Mouse (Mus musculus) liver, embryonic 12.5 days (tissue): ENCODE measurements around the gene Slc7a12. TPM values are rescaled to one million over a fixed set of nuclear protein-coding genes. Genes with fewer than 3 reads are reported as not detected.

Experiments
- ATAC-seq: fragments of 200-750 bp; cut with Nextera tagmentation; 2 replicates; pipeline ENCODE4 v1.8.0; 2017; ENCODE audit warnings: moderate number of reproducible peaks, mild to moderate bottlenecking, moderate library complexity
- H3K27ac ChIP-seq: fragments of 300-500 bp; sonication (generic); 2 replicates; pipeline ENCODE4 v1.5.1; 2016; ENCODE audit warnings: mild to moderate bottlenecking
- H3K27me3 ChIP-seq: fragments of 300-500 bp; sonication (generic); replicated peaks from 2 replicates; pipeline ENCODE4 v1.6.1; 2016; ENCODE audit warnings: mild to moderate bottlenecking, moderate library complexity
- H3K36me3 ChIP-seq: fragments of 300-500 bp; sonication (generic); 2 replicates; pipeline ENCODE4 v1.6.1; 2016; ENCODE audit warnings: mild to moderate bottlenecking, moderate library complexity
- H3K4me1 ChIP-seq: fragments of 300-500 bp; sonication (generic); 2 replicates; pipeline ENCODE4 v1.6.1; 2016
- H3K4me2 ChIP-seq: fragments of 300-500 bp; sonication (generic); 2 replicates; pipeline ENCODE4 v1.6.1; 2016; ENCODE audit warnings: mild to moderate bottlenecking, moderate library complexity
- H3K4me3 ChIP-seq: fragments of 300-500 bp; sonication (generic); 2 replicates; pipeline ENCODE4 v1.5.1; 2016; ENCODE audit warnings: mild to moderate bottlenecking, moderate library complexity
- H3K9ac ChIP-seq: fragments of 300-500 bp; sonication (generic); 2 replicates; pipeline ENCODE4 v1.6.1; 2016; ENCODE audit warnings: mild to moderate bottlenecking, moderate library complexity
- H3K9me3 ChIP-seq: fragments of 300-500 bp; sonication (generic); replicated peaks from 2 replicates; pipeline ENCODE4 v1.6.1; 2016; ENCODE audit warnings: mild to moderate bottlenecking, moderate library complexity
- WGBS: fragments of 180-500 bp; shearing (Covaris S2); methylation state at CpG from one replicate; pipeline ENCODE4 v1.1.7; 2016; ENCODE audit not compliant: insufficient replicate concordance; 5-methylcytosine and 5-hydroxymethylcytosine counted together
- polyA plus RNA-seq: library from polyadenylated mRNA; unstranded; fragments of >200 nt; fragmentation: Nextera tagmentation; extraction: Ambion mirVana; gene quantifications from 2 replicates; pipeline ENCODE4 v1.2.1, GENCODE M21; 2016

Gene Slc7a12
- polyA plus RNA-seq: not detected in 2 replicates

DNA sequence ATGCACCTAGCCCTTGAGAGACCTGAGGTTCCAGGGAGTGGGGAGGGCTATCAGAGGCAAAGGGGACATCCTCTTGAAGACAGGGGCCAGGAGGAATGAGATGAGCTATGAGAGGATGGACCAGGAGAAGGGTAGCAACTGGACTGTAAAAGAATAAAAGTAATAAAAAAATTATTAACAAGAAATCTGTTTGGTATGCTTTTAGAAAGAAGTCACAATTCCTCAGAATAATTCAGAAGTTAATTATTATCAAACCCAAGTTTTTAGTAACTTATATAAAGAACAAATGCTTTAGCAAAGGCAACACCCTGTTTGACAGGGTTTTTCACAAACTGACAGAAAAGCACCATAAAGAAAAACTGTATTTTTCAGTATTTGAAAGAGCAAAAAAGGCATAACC lies at the start of gene Slc7a12:
Gene Slc7a12 (plus strand): TSS at position 301 of the 400 bp plus-strand sequence.
- Histone ChIP-seq H3K27ac (no peak within 1 kb of the TSS), H3K9me3 (no peaks in the 10 kb centered on the region), H3K9ac (no peak within 1 kb of the TSS), H3K4me1 (no peaks in the 10 kb centered on the region), H3K36me3 (no peaks in the 10 kb centered on the region), H3K4me2 (no peak within 1 kb of the TSS), H3K4me3 (no peak within 1 kb of the TSS), H3K27me3 (no peaks in the 10 kb centered on the region)
- no peak for ATAC-seq

DNA sequence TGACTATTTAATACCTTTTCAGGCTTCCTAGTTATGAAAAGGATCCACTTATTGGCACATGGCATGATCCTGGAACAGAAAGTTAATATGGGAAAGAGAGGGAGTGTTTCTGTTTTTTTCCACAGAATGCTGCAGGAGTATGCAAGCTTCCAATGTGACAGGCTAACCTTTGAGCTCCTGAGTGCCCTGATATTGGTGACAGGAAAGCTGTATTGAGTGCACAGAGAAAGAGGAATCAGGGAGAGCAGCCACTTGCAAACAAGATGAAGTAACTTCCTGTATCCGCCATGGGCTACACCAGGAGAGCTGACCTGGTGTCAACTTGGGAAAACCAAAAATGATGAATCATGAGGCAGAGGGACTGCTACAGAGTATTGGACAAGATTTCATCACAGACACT lies 48.1 kb upstream of the Slc7a12 start:
- no peak overlapping the region for H3K4me3 ChIP-seq
- H3K36me3 ChIP-seq: no peaks in the 10 kb centered on the region
- H3K9me3 ChIP-seq: no peaks in the 10 kb centered on the region
- no peak overlapping the region for H3K27ac ChIP-seq
- no peaks in the 10 kb centered on the region for H3K4me1 ChIP-seq
- ATAC-seq: no peak
- no peak overlapping the region for H3K9ac ChIP-seq
- no peak overlapping the region for H3K4me2 ChIP-seq
- WGBS: 48% methylated on average over 1 of the region's 1 CpGs
- H3K27me3 ChIP-seq: no peaks in the 10 kb centered on the region

DNA sequence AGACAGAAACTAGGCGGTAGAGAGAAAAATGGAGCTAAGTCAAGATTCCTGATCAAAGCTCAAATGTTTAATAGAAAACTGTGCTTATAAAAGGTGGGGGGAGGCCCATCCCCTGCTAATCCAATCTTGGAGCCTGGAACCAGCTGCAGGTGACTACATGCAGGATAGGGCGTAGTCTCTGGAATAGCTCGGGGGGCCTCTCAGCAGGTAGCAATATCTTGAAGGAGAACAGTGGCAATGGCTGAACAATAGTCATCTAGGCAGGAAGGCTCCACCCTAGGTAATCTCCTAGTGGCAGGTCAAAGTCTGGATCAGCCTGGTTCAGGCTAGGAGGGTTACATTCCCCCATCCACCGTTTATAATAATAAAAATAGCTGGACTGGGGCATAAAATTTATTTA lies 34.5 kb upstream of the Slc7a12 start:
- no peaks in the 10 kb centered on the region for H3K36me3 ChIP-seq
- H3K4me3 ChIP-seq: no peak overlapping the region
- no peaks in the 10 kb centered on the region for H3K4me1 ChIP-seq
- no peak overlapping the region for H3K9ac ChIP-seq
- ATAC-seq: no peak
- H3K27ac ChIP-seq: no peak overlapping the region
- H3K27me3 ChIP-seq: no peaks in the 10 kb centered on the region
- WGBS: 68% methylated on average over 4 of the region's 4 CpGs
- H3K9me3 ChIP-seq: no peaks in the 10 kb centered on the region
- no peak overlapping the region for H3K4me2 ChIP-seq

DNA sequence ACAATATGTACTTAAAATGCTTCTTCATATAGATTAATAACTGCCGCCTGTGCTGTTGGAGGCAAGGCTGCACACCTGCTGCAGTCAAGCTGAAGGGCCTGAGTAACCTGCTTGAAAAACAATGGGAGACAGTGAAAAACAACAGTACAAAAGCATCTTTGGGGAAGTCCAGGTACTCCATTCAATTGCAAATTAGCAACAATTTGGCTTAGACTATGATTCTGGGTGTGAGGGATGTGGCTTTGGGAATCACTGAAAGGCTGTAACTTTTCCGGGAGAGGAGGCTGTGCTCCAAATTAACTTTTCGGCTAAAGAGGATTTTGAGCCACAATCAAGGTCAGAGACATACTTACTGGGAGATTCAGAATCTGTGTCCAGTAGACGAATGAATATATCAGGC lies 33.8 kb upstream of the Slc7a12 start:
- H3K9me3 ChIP-seq: no peaks in the 10 kb centered on the region
- no peak overlapping the region for H3K9ac ChIP-seq
- no peak overlapping the region for H3K4me2 ChIP-seq
- H3K4me3 ChIP-seq: no peak overlapping the region
- ATAC-seq: no peak
- WGBS: 85% methylated on average over 4 of the region's 4 CpGs
- H3K4me1 ChIP-seq: no peaks in the 10 kb centered on the region
- H3K36me3 ChIP-seq: no peaks in the 10 kb centered on the region
- H3K27me3 ChIP-seq: no peaks in the 10 kb centered on the region
- H3K27ac ChIP-seq: no peak overlapping the region

Other genes with a start within 250 kb of the Slc7a12 start
- 402 and 414 TPM in 2 replicates for gene 1810022K09Rik, start 130.6 kb downstream of the Slc7a12 start, polyA plus RNA-seq
- 1.6 and 1.7 TPM in 2 replicates for gene Car13, start 161.0 kb downstream of the Slc7a12 start, polyA plus RNA-seq